Mouse (Mus musculus) CH12.LX (cell line): ENCODE measurements around the gene Gpr158. TPM values are rescaled to one million over a fixed set of nuclear protein-coding genes. Genes with fewer than 3 reads are reported as not detected.

Source experiments
- DNase-seq: peaks from one replicate; pipeline ENCODE4 v3.0.0-alpha.2; 2013; ENCODE audit errors: extremely low read depth
- H3K27ac ChIP-seq: 2 replicates; pipeline ENCODE4 v1.5.1; 2012; ENCODE audit warnings: low read depth, mild to moderate bottlenecking, control low read depth, moderate library complexity; ENCODE audit not compliant: insufficient read depth
- H3K27me3 ChIP-seq: replicated peaks from 2 replicates; pipeline ENCODE3; 2012; ENCODE audit warnings: inconsistent platforms
- H3K36me3 ChIP-seq, 2 experiments: replicated peaks in 1 of 2; 2 replicates each; pipeline versions ENCODE3 to v1.6.1; 2012; ENCODE audit warnings: inconsistent platforms in 1 of 2, low read length in 1 of 2, mild to moderate bottlenecking in 1 of 2, mixed read lengths in 1 of 2, moderate library complexity in 1 of 2; ENCODE audit not compliant: control insufficient read depth in 1 of 2, insufficient read depth in 1 of 2
- H3K4me1 ChIP-seq, 2 experiments: 2 replicates each; pipeline ENCODE4 v1.6.1; 2012; ENCODE audit warnings: inconsistent platforms in 1 of 2, moderate library complexity in 1 of 2; ENCODE audit not compliant: insufficient read depth in 2 of 2, control insufficient read depth in 1 of 2
- H3K4me2 ChIP-seq: 2 replicates; pipeline ENCODE4 v1.6.1; 2012; ENCODE audit warnings: low read depth, mild to moderate bottlenecking, control low read depth; ENCODE audit not compliant: poor library complexity, insufficient read depth, severe bottlenecking
- H3K4me3 ChIP-seq, 3 experiments: fragments of 150-350 bp in 1 of 3; sonication (generic) in 1 of 3; replicated peaks in 1 of 3; 2 replicates each; pipeline versions ENCODE3 to v1.5.1; 2011 to 2012; ENCODE audit warnings: low read depth in 2 of 3, low read length in 2 of 3, mild to moderate bottlenecking in 2 of 3, moderate library complexity in 2 of 3, control low read depth in 1 of 3, improper control_type of control experiment in 1 of 3, inconsistent platforms in 1 of 3, mixed read lengths in 1 of 3; ENCODE audit not compliant: poor library complexity in 1 of 3
- H3K79me2 ChIP-seq: replicated peaks from 2 replicates; pipeline ENCODE4 v1.6.1; 2012; ENCODE audit warnings: mild to moderate bottlenecking, moderate library complexity; ENCODE audit not compliant: control insufficient read depth, poor library complexity, insufficient read depth, severe bottlenecking; ENCODE audit errors: extremely low read depth
- H3K9ac ChIP-seq: 2 replicates; pipeline ENCODE4 v1.6.1; 2012; ENCODE audit warnings: low read depth, mild to moderate bottlenecking, control low read depth, moderate library complexity; ENCODE audit not compliant: insufficient read depth
- H3K9me3 ChIP-seq: replicated peaks from 2 replicates; pipeline ENCODE3; 2012; ENCODE audit warnings: low read length, inconsistent platforms, mixed read lengths
- CHD2 ChIP-seq: IDR thresholded peaks from 2 replicates; pipeline ENCODE4 v1.6.1; 2011; ENCODE audit warnings: low read length, improper control_type of control experiment
- E2F4 ChIP-seq: IDR thresholded peaks from 2 replicates; pipeline ENCODE4 v1.6.1; 2011; ENCODE audit warnings: low read depth, low read length, improper control_type of control experiment; ENCODE audit not compliant: insufficient replicate concordance
- ELF1 ChIP-seq: IDR thresholded peaks from 2 replicates; pipeline ENCODE4 v1.6.1; 2014; ENCODE audit warnings: low read depth, mild to moderate bottlenecking, inconsistent platforms, low read length, improper control_type of control experiment
- GABPA ChIP-seq: IDR thresholded peaks from 2 replicates; pipeline ENCODE4 v1.6.1; 2012; ENCODE audit warnings: low read depth, low read length, improper control_type of control experiment, inconsistent platforms; ENCODE audit not compliant: insufficient replicate concordance
- HCFC1 ChIP-seq: IDR thresholded peaks from 2 replicates; pipeline ENCODE4 v1.6.1; 2012; ENCODE audit warnings: low read depth, mild to moderate bottlenecking, inconsistent platforms, low read length, improper control_type of control experiment
- IRF4 ChIP-seq: IDR thresholded peaks from 2 replicates; pipeline ENCODE4 v1.6.1; 2014; ENCODE audit warnings: low read depth, mild to moderate bottlenecking, inconsistent platforms, low read length, improper control_type of control experiment
- JUND ChIP-seq: conservative IDR thresholded peaks from 2 replicates; pipeline ENCODE4 v1.6.1; 2011; ENCODE audit warnings: low read depth, low read length, improper control_type of control experiment
- KAT2A ChIP-seq: IDR thresholded peaks from 2 replicates; pipeline ENCODE4 v1.6.1; 2012; ENCODE audit warnings: low read length, improper control_type of control experiment, inconsistent platforms; ENCODE audit not compliant: insufficient replicate concordance
- MAFK ChIP-seq: IDR thresholded peaks from 2 replicates; pipeline ENCODE4 v1.6.1; 2011; ENCODE audit warnings: low read length, improper control_type of control experiment; ENCODE audit not compliant: insufficient replicate concordance
- MYC ChIP-seq: IDR thresholded peaks from 2 replicates; pipeline ENCODE4 v1.6.1; 2011; ENCODE audit warnings: low read depth, mild to moderate bottlenecking, improper control_type of control experiment, low read length
- NELFE ChIP-seq: IDR thresholded peaks from 2 replicates; pipeline ENCODE4 v1.6.1; 2011; ENCODE audit warnings: low read depth, low read length, improper control_type of control experiment
- NRF1 ChIP-seq: IDR thresholded peaks from 2 replicates; pipeline ENCODE4 v1.6.1; 2014; ENCODE audit warnings: low read depth, mild to moderate bottlenecking, inconsistent platforms, low read length, improper control_type of control experiment, moderate library complexity
- POLR2A ChIP-seq: IDR thresholded peaks from 2 replicates; pipeline ENCODE4 v1.6.1; 2011; ENCODE audit warnings: low read depth, mild to moderate bottlenecking, improper control_type of control experiment, low read length
- SIN3A ChIP-seq: IDR thresholded peaks from 2 replicates; pipeline ENCODE4 v1.6.1; 2012; ENCODE audit warnings: low read length, improper control_type of control experiment, inconsistent platforms
- SMC3 ChIP-seq: IDR thresholded peaks from 2 replicates; pipeline ENCODE4 v1.6.1; 2011; ENCODE audit warnings: low read depth, low read length, improper control_type of control experiment
- TBP ChIP-seq: conservative IDR thresholded peaks from 2 replicates; pipeline ENCODE4 v1.6.1; 2011; ENCODE audit warnings: low read depth, low read length, improper control_type of control experiment
- TCF12 ChIP-seq: IDR thresholded peaks from 2 replicates; pipeline ENCODE4 v1.6.1; 2014; ENCODE audit warnings: low read depth, mild to moderate bottlenecking, inconsistent platforms, low read length, improper control_type of control experiment
- UBTF ChIP-seq: IDR thresholded peaks from 2 replicates; pipeline ENCODE4 v1.6.1; 2012; ENCODE audit warnings: low read depth, mild to moderate bottlenecking, inconsistent platforms, low read length, improper control_type of control experiment, moderate library complexity
- USF2 ChIP-seq: conservative IDR thresholded peaks from 2 replicates; pipeline ENCODE4 v1.6.1; 2011; ENCODE audit warnings: low read depth, low read length, improper control_type of control experiment
- ZC3H11A ChIP-seq: IDR thresholded peaks from 2 replicates; pipeline ENCODE4 v1.6.1; 2012; ENCODE audit warnings: low read depth, mild to moderate bottlenecking, inconsistent platforms, low read length, improper control_type of control experiment
- ZKSCAN1 ChIP-seq: IDR thresholded peaks from 2 replicates; pipeline ENCODE4 v1.6.1; 2012; ENCODE audit warnings: low read depth, inconsistent platforms, low read length, improper control_type of control experiment, borderline replicate concordance
- ZMIZ1 ChIP-seq: IDR thresholded peaks from 2 replicates; pipeline ENCODE4 v1.6.1; 2012; ENCODE audit warnings: low read depth, mild to moderate bottlenecking, inconsistent platforms, low read length, improper control_type of control experiment
- ZNF384 ChIP-seq: IDR thresholded peaks from 2 replicates; pipeline ENCODE4 v1.6.1; 2012; ENCODE audit warnings: low read depth, low read length, improper control_type of control experiment, inconsistent platforms
- dilution Hi-C: fragments of 300-500 bp; cut with MboI; formaldehyde crosslinking; loops from 2 replicates; pipeline ENCODE4 v1.14.3; 2020; ENCODE audit warnings: low sequenced_read_pairs; ENCODE audit not compliant: extremely low pct_unique_long_range_greater_than_20kb, extremely low pct_ligation_motif_present
- in situ Hi-C: fragments of 300-500 bp; cut with MboI; formaldehyde crosslinking; loops from 3 replicates; pipeline ENCODE4 v1.14.3; 2019; ENCODE audit warnings: low sequenced_read_pairs, low pct_ligation_motif_present, low pct_unique_long_range_greater_than_20kb, mixed read lengths
- polyA plus RNA-seq: library from polyadenylated mRNA; unstranded; fragments of >175 nt; gene quantifications from 2 replicates; pipeline ENCODE4 v1.2.1, GENCODE M21; 2012; ENCODE audit warnings: low read depth; ENCODE audit not compliant: insufficient read length
- total RNA-seq, 2 experiments: library from RNA; depleted of rRNA; stranded (reverse); fragments of 300-350 nt in 1 of 2; fragments of >200 nt in 1 of 2; gene quantifications; 2 replicates each; pipeline ENCODE4 v1.2.3; 2012 to 2014

Gpr158 gene
- total and polyA plus RNA-seq, 3 experiments, result not detected

- Histone ChIP-seq H3K4me2 (no peak overlapping the region), H3K4me3 (no peak overlapping the region), H3K36me3 (no peaks in the 10 kb centered on the region), H3K27ac (no peak overlapping the region), H3K9ac (no peak overlapping the region), H3K9me3 (no peaks in the 10 kb centered on the region), H3K4me1 (no peaks in the 10 kb centered on the region), H3K27me3 (no peaks in the 10 kb centered on the region)
- no peak for DNase-seq
- dilution Hi-C loops, result no loop called here
- TF ChIP-seq POLR2A (no peak), ZC3H11A (no peak), SMC3 (no peak), UBTF (no peak), JUND (no peak), IRF4 (no peak)
- TF ChIP-seq, all 38 proteins: peak for 0
- in situ Hi-C loops, result no loop called here
- H3K79me2 ChIP-seq, result no peaks in the 10 kb centered on the region
Observed at GRCm38 (mm10) chr2:21808510-21808909, 441.2 kb downstream of the Gpr158 start.

- TF ChIP-seq NRF1 (no peak), TBP (no peak), MYC (no peak), KAT2A (no peak), GABPA (no peak), HCFC1 (no peak), ZKSCAN1 (no peak), NELFE (no peak), SIN3A (no peak), ZNF384 (no peak), TCF12 (no peak), ELF1 (no peak), E2F4 (no peak), SMC3 (no peak), ZMIZ1 (no peak), MAFK (no peak), USF2 (no peak), CHD2 (no peak)
- H3K4me2 ChIP-seq, result no peak overlapping the region
- no peak overlapping the region for H3K27ac ChIP-seq
- no peaks in the 10 kb centered on the region for H3K4me1 ChIP-seq
- no peaks in the 10 kb centered on the region for H3K27me3 ChIP-seq
- H3K36me3 ChIP-seq, result no peaks in the 10 kb centered on the region
- no peak overlapping the region for H3K4me3 ChIP-seq
- dilution Hi-C loops, result no loop called here
- no peak for DNase-seq
- no peaks in the 10 kb centered on the region for H3K9me3 ChIP-seq
- no peak overlapping the region for H3K9ac ChIP-seq
- in situ Hi-C loops, result no loop called here
- no peaks in the 10 kb centered on the region for H3K79me2 ChIP-seq
Observed at GRCm38 (mm10) chr2:21810431-21810830, 443.1 kb downstream of the Gpr158 start.
